Mouse (Mus musculus): ENCODE data around the gene Auts2.

- no peak for TF ChIP-seq CTCF (conservative IDR thresholded peaks at IDR 0.05; ENCODE audit: insufficient read depth, insufficient read length, low read depth, low read length)
- TF ChIP-seq POLR2A (IDR thresholded peaks at IDR 0.05; ENCODE audit: low read depth, low read length) = no peak
Observed at GRCm38 (mm10) chr5:132408892-132409575, 134.1 kb downstream of the Auts2 start.

All from kidney, adult 2 months (tissue).